In genomic region chr14:103512802-103513472, GRCm38 (mm10) we compare ENCODE assay signal across 8 mouse cellular contexts. TPM values are rescaled to one million over a fixed set of nuclear protein-coding genes. Genes with fewer than 3 reads are reported as not detected.
DNase-seq lines count a peak whose midpoint lies in the region; ATAC-seq and TF ChIP-seq lines count a peak whose summit lies in the region.

Scel (plus strand) TSS chr14:103513342.

- ATAC-seq in intestine, embryonic 16.5 days: peak; percentile 99
- peak; percentile 93 for ATAC-seq in lung, postnatal 0 days
- ATAC-seq in stomach, postnatal 0 days (ENCODE audit: low FRiP score, low TSS enrichment): peak; percentile 97

- 0 out of 2 replicates have a peak within 1 kb of the TSS, but pooled peaks have one; percentile 2 for H3K4me3 ChIP-seq in embryonic facial prominence, embryonic 10.5 days
- H3K4me3 ChIP-seq in intestine, embryonic 16.5 days (ENCODE audit: low read length): peak within 1 kb of the TSS; percentile 33
- peak within 1 kb of the TSS; percentile 17; the same call in 1 of the 2 replicates for H3K4me3 ChIP-seq in lung, postnatal 0 days (ENCODE audit: low read depth, low read length)
- peak within 1 kb of the TSS; percentile 10; the same call in 1 of the 2 replicates for H3K4me3 ChIP-seq in stomach, postnatal 0 days (ENCODE audit: low read depth, low read length)

- H3K9me3 ChIP-seq in embryonic facial prominence, embryonic 10.5 days: no peaks in the 10 kb centered on the region
- H3K9me3 ChIP-seq in intestine, embryonic 16.5 days (ENCODE audit: control insufficient read depth, low read length): no peaks in the 10 kb centered on the region
- H3K9me3 ChIP-seq in lung, postnatal 0 days (ENCODE audit: low read length): no peaks in the 10 kb centered on the region
- no peaks in the 10 kb centered on the region for H3K9me3 ChIP-seq in stomach, postnatal 0 days (ENCODE audit: control insufficient read depth, low read length)

- 32% methylated on average over 14 of the region's 14 CpGs for WGBS in embryonic facial prominence, embryonic 10.5 days
- WGBS in intestine, embryonic 16.5 days: 13% methylated on average over 14 of the region's 14 CpGs
- WGBS in lung, postnatal 0 days: 14% methylated on average over 14 of the region's 14 CpGs
- 16% methylated on average over 14 of the region's 14 CpGs for WGBS in stomach, postnatal 0 days

- TF ChIP-seq EP300 in lung, postnatal 0 days (IDR thresholded peaks at IDR 0.05): peak; percentile 46
- TF ChIP-seq EP300 in stomach, postnatal 0 days (optimal IDR thresholded peaks at IDR 0.05): no peak

- peak; percentile 12 to 19 for DNase-seq in layer of hippocampus, postnatal 36 days
- DNase-seq in layer of hippocampus, postnatal 14 days (ENCODE audit: low spot score in 2 of 2): no peak
- no peak for DNase-seq in embryonic facial prominence, embryonic 10.5 days (ENCODE audit: low spot score)
- peak; percentile 76 for DNase-seq in lung, postnatal 0 days (ENCODE audit: low spot score)
- DNase-seq in stomach, postnatal 0 days (ENCODE audit: low spot score): peak; percentile 69
- no peak for DNase-seq in spleen, postnatal 10 days (ENCODE audit: low spot score in 2 of 2)
- no peak for DNase-seq in spleen, adult 12 weeks (ENCODE audit: low spot score)

- TF ChIP-seq CTCF in lung, postnatal 0 days (IDR thresholded peaks at IDR 0.05): no peak
- no peak for TF ChIP-seq CTCF in stomach, postnatal 0 days (IDR thresholded peaks at IDR 0.05; ENCODE audit: low read depth)

- no peak within 1 kb of the TSS for H3K9ac ChIP-seq in intestine, embryonic 16.5 days (ENCODE audit: low read depth, low read length)
- H3K9ac ChIP-seq in lung, postnatal 0 days (replicated peaks; ENCODE audit: low read depth): no peak within 1 kb of the TSS
- no peak within 1 kb of the TSS for H3K9ac ChIP-seq in stomach, postnatal 0 days (ENCODE audit: low read length)

- H3K4me2 ChIP-seq in intestine, embryonic 16.5 days (ENCODE audit: low read depth, low read length): peak within 1 kb of the TSS; percentile 54
- H3K4me2 ChIP-seq in lung, postnatal 0 days (replicated peaks; ENCODE audit: low read depth, low read length): peak within 1 kb of the TSS; percentile 37
- H3K4me2 ChIP-seq in stomach, postnatal 0 days (replicated peaks; ENCODE audit: low read depth): peak within 1 kb of the TSS; percentile 23; the same call in 1 of the 2 replicates

- no peaks in the 10 kb centered on the region for H3K36me3 ChIP-seq in embryonic facial prominence, embryonic 10.5 days (replicated peaks)
- no peaks in the 10 kb centered on the region for H3K36me3 ChIP-seq in intestine, embryonic 16.5 days (ENCODE audit: control insufficient read depth, insufficient read depth, low read length)
- H3K36me3 ChIP-seq in lung, postnatal 0 days (ENCODE audit: insufficient read depth, low read length): no peaks in the 10 kb centered on the region
- H3K36me3 ChIP-seq in stomach, postnatal 0 days (ENCODE audit: control insufficient read depth, insufficient read depth, low read length): no peaks in the 10 kb centered on the region

- no peak within 1 kb of the TSS for H3K27ac ChIP-seq in embryonic facial prominence, embryonic 10.5 days (replicated peaks)
- no peak within 1 kb of the TSS for H3K27ac ChIP-seq in intestine, embryonic 16.5 days (ENCODE audit: low read length)
- H3K27ac ChIP-seq in lung, postnatal 0 days (ENCODE audit: low read length): no peak within 1 kb of the TSS
- peak within 1 kb of the TSS; percentile 53; the same call in 1 of the 2 replicates for H3K27ac ChIP-seq in stomach, postnatal 0 days (replicated peaks)

- no peaks in the 10 kb centered on the region for H3K27me3 ChIP-seq in embryonic facial prominence, embryonic 10.5 days (replicated peaks; ENCODE audit: low read depth, poor library complexity, severe bottlenecking)
- H3K27me3 ChIP-seq in intestine, embryonic 16.5 days (replicated peaks; ENCODE audit: control insufficient read depth, insufficient read depth, low read length): no peaks in the 10 kb centered on the region
- H3K27me3 ChIP-seq in lung, postnatal 0 days (replicated peaks; ENCODE audit: insufficient read depth, low read length): no peaks in the 10 kb centered on the region
- no peaks in the 10 kb centered on the region for H3K27me3 ChIP-seq in stomach, postnatal 0 days (ENCODE audit: control insufficient read depth, insufficient read depth, low read length)

- peaks cover 6% of the 10 kb centered on the region for H3K4me1 ChIP-seq in embryonic facial prominence, embryonic 10.5 days
- H3K4me1 ChIP-seq in intestine, embryonic 16.5 days (ENCODE audit: control insufficient read depth, insufficient read depth, low read length): no peaks in the 10 kb centered on the region
- no peaks in the 10 kb centered on the region for H3K4me1 ChIP-seq in lung, postnatal 0 days (ENCODE audit: insufficient read depth, low read depth, low read length)
- no peaks in the 10 kb centered on the region for H3K4me1 ChIP-seq in stomach, postnatal 0 days (replicated peaks; ENCODE audit: control insufficient read depth, insufficient read depth)

RNA-seq across cellular contexts. Expression of gene Scel, which starts in this region (rescaled TPM):
- total RNA-seq in layer of hippocampus, postnatal 36 days (2021): under 1 TPM; 0.50 to 0.71 TPM
- total RNA-seq in layer of hippocampus, postnatal 14 days (2021): 1 to 10 TPM in 1 of 2 experiments, under 1 TPM in 1; 0.55 to 1.1 TPM
- 0.10 and 0.14 TPM in 2 replicates for polyA plus RNA-seq in embryonic facial prominence, embryonic 10.5 days (2016; fragmentation: Nextera tagmentation; extraction: Ambion mirVana)
- polyA plus RNA-seq in intestine, embryonic 16.5 days (2015; fragmentation: Nextera tagmentation; extraction: Ambion mirVana): 1.2 and 1.3 TPM in 2 replicates
- 8.5 and 9.5 TPM in 2 replicates for polyA plus RNA-seq in lung, postnatal 0 days (2015; fragmentation: Nextera tagmentation; extraction: Ambion mirVana)
- polyA plus RNA-seq in stomach, postnatal 0 days (2015; fragmentation: Nextera tagmentation; extraction: Ambion mirVana): 43.0 and 50.7 TPM in 2 replicates

Comparison
In these comparisons a context has a peak if more than half of its experiments do, and no peak if none do; other contexts are left out.
1. Peak in DNase-seq in layer of hippocampus, postnatal 36 days; RNA of the gene not detected or under 1 TPM.
2. DNase-seq: peak in lung, postnatal 0 days (single experiment) and stomach, postnatal 0 days (single experiment); none in layer of hippocampus, postnatal 14 days (0 of 2), embryonic facial prominence, embryonic 10.5 days (single experiment), spleen, postnatal 10 days (0 of 2) and spleen, adult 12 weeks (single experiment).
3. Peak in every context shown above with its lines, with median percentiles within 50 percentile points of each other: H3K4me3 ChIP-seq, ATAC-seq and H3K4me2 ChIP-seq.